Mouse (Mus musculus) heart, embryonic 13.5 days (tissue): ENCODE results near the gene Nln. TPM values are rescaled to one million over a fixed set of nuclear protein-coding genes. Genes with fewer than 3 reads are reported as not detected.
A peak's percentile ranks its signal among the peaks of the same experiment; 100 is the strongest.

Source experiments
- ATAC-seq: fragments of 200-750 bp; cut with Nextera tagmentation; 2 replicates; pipeline ENCODE4 v1.8.0; 2017; ENCODE audit warnings: moderate TSS enrichment; ENCODE audit not compliant: insufficient number of reproducible peaks, low FRiP score, low TSS enrichment; ENCODE audit errors: extremely low read depth
- H3K27ac ChIP-seq: fragments of 300-500 bp; sonication (generic); replicated peaks from 2 replicates; pipeline ENCODE4 v1.5.1; 2015; ENCODE audit warnings: moderate library complexity, mild to moderate bottlenecking, inconsistent platforms
- H3K27me3 ChIP-seq: fragments of 300-500 bp; sonication (generic); replicated peaks from 2 replicates; pipeline ENCODE4 v1.6.1; 2015; ENCODE audit warnings: mild to moderate bottlenecking, inconsistent platforms
- H3K36me3 ChIP-seq: fragments of 300-500 bp; sonication (generic); 2 replicates; pipeline ENCODE4 v1.6.1; 2015; ENCODE audit warnings: mild to moderate bottlenecking, inconsistent platforms
- H3K4me1 ChIP-seq: fragments of 300-500 bp; sonication (generic); 2 replicates; pipeline ENCODE4 v1.6.1; 2015; ENCODE audit warnings: inconsistent platforms
- H3K4me2 ChIP-seq: fragments of 300-500 bp; sonication (generic); 2 replicates; pipeline ENCODE4 v1.6.1; 2015; ENCODE audit warnings: inconsistent platforms, mild to moderate bottlenecking, moderate library complexity
- H3K4me3 ChIP-seq: fragments of 300-500 bp; sonication (generic); 2 replicates; pipeline ENCODE4 v1.5.1; 2015; ENCODE audit warnings: moderate library complexity, mild to moderate bottlenecking, inconsistent platforms
- H3K9ac ChIP-seq: fragments of 300-500 bp; sonication (generic); 2 replicates; pipeline ENCODE4 v1.6.1; 2015; ENCODE audit warnings: inconsistent platforms, mild to moderate bottlenecking, moderate library complexity
- H3K9me3 ChIP-seq: fragments of 300-500 bp; sonication (generic); 2 replicates; pipeline ENCODE4 v1.6.1; 2016; ENCODE audit warnings: inconsistent platforms
- WGBS: fragments of 180-500 bp; shearing (Covaris S2); methylation state at CpG from one replicate; pipeline ENCODE4 v1.1.7; 2015; ENCODE audit warnings: mixed read lengths; 5-methylcytosine and 5-hydroxymethylcytosine counted together
- polyA plus RNA-seq: library from polyadenylated mRNA; unstranded; fragments of >200 nt; fragmentation: Nextera tagmentation; extraction: Ambion mirVana; gene quantifications from 2 replicates; pipeline ENCODE4 v1.2.1, GENCODE M21; 2015

The Nln gene
- polyA plus RNA-seq, 1 experiment from 2014 or later: 19.5 TPM

DNA sequence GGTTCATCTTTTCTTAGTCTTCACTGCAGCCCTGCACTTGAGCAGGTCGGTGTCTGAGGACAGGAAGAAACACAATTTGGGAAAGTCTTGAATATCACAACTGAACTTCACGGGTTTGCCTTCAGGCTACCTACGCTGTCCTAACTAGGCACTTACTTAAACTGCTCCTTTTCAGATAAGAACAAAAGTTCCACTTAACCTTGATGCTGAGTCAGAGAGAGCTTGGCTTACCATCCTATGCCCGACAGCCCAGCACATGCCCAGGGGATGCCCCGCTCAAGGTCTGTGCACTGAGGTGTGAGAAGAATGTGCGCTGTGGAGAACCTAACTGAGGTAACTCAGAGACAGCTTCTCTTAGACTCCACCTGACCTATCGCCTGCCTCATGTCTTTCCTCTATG, 67.9 kb downstream of the Nln start:
- H3K27me3 ChIP-seq: no peaks in the 10 kb centered on the region

DNA sequence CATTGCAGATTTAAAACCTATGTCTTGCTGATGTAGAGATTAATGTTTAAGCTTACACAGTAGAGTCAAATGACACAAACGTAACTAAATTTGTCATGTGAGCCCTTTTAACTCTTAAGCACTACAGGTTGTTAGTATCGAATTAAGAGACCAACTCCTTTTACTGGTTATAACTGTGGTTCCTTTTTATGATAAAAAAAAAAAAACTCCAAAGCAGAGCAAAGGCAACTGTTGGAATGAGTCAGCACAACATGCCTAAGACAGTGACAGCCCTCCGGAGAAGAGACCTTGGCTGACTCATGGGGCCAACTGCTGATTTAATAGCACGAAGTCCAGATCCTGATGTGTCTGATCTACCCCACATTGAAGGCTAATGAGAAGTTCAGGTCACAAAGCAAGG, 68.5 kb downstream of the Nln start:
- ATAC-seq: no peak

More for the DNA sequence above, 67.9 kb downstream of the Nln start:
- peaks cover 18% of the 10 kb centered on the region for H3K36me3 ChIP-seq
- no peak overlapping the region for H3K9ac ChIP-seq
- H3K27ac ChIP-seq: no peak overlapping the region
- no peak for ATAC-seq
- no peak overlapping the region for H3K4me2 ChIP-seq
- H3K9me3 ChIP-seq: no peaks in the 10 kb centered on the region
- WGBS: 86% methylated on average over 7 of the region's 7 CpGs
- H3K4me3 ChIP-seq: no peak overlapping the region
- peaks cover 36% of the 10 kb centered on the region for H3K4me1 ChIP-seq

DNA sequence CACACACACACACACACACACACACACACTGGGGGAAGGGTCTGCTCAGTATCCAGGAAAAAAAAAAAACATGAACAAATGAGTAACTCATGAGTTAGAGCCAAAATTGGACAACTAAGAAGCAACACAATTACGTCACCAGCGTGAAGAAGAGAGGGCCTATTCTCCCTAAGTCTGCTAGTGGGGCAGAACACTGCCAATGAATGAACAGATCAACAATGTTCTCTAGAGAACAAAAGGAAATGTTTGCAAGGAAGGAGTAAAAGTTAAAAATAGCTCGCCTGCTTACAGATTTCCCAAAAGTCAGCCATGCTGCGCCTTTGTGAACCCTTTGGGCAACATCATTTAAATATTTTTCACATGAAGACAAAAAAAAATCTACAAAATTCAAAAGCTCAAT, 69.6 kb downstream of the Nln start:
- H3K27me3 ChIP-seq: no peaks in the 10 kb centered on the region
- no peak overlapping the region for H3K27ac ChIP-seq
- H3K4me2 ChIP-seq: no peak overlapping the region
- H3K9ac ChIP-seq: no peak overlapping the region
- H3K36me3 ChIP-seq: peaks cover 12% of the 10 kb centered on the region; the same call in 1 of the 2 replicates
- ATAC-seq: no peak
- H3K9me3 ChIP-seq: no peaks in the 10 kb centered on the region
- peaks cover 51% of the 10 kb centered on the region for H3K4me1 ChIP-seq
- 72% methylated on average over 4 of the region's 4 CpGs for WGBS
- H3K4me3 ChIP-seq: no peak overlapping the region

More for the DNA sequence above, 68.5 kb downstream of the Nln start:
- H3K9ac ChIP-seq: no peak overlapping the region
- WGBS: 64% methylated on average over 4 of the region's 4 CpGs
- H3K27ac ChIP-seq: no peak overlapping the region
- H3K4me3 ChIP-seq: no peak overlapping the region
- peaks cover 42% of the 10 kb centered on the region for H3K4me1 ChIP-seq
- no peaks in the 10 kb centered on the region for H3K9me3 ChIP-seq
- no peak overlapping the region for H3K4me2 ChIP-seq
- H3K27me3 ChIP-seq: no peaks in the 10 kb centered on the region
- peaks cover 16% of the 10 kb centered on the region for H3K36me3 ChIP-seq

DNA sequence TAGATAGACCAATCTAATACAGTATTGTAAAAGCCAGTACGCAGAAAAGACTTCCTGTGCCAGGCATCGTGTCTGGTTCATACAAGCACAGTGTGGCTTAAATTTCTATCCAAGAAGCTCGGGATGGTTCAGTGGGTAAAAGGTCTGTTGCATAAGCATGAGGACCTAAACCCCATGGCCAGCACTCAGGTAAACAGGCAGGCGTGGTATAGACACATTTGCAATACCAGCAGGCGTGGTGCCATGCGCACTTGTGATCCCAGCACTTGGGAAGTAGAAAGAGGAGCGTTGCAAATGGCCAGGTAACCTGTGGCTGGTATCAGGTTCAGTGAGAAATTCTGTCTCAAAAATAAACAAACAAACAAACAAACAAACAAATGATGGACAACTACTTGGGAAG, 70.5 kb downstream of the Nln start:
- H3K4me1 ChIP-seq: peaks cover 61% of the 10 kb centered on the region

DNA sequence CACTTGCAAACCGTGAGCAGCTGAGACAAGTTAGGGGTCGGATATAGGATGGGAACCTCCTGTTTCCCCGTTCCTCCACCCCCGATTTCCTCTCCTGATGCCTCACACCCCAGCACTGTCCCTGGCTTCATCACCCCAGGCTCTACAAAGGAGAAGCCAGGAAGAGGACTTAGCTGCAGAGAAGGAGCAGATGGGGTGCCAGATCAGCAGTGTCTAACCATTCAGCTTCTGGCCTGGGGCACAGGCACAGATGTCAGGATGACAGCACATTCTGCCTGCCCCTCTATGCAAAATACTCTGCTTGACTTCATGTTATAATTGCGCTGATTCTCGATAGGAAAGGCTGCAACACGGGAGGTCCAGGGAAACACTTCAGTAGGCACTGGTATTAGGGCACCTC, 71.1 kb downstream of the Nln start:
- H3K4me1 ChIP-seq: peaks cover 65% of the 10 kb centered on the region
- H3K4me2 ChIP-seq: no peak overlapping the region
- H3K36me3 ChIP-seq: peaks cover 8% of the 10 kb centered on the region; the same call in 1 of the 2 replicates
- WGBS: 64% methylated on average over 7 of the region's 7 CpGs
- H3K9me3 ChIP-seq: no peaks in the 10 kb centered on the region
- no peaks in the 10 kb centered on the region for H3K27me3 ChIP-seq
- ATAC-seq: no peak
- H3K27ac ChIP-seq: no peak overlapping the region
- no peak overlapping the region for H3K4me3 ChIP-seq
- no peak overlapping the region for H3K9ac ChIP-seq

More for the DNA sequence above, 70.5 kb downstream of the Nln start:
- WGBS: 87% methylated on average over 7 of the region's 7 CpGs
- Histone ChIP-seq H3K27me3 (no peaks in the 10 kb centered on the region), H3K4me3 (no peak overlapping the region), H3K27ac (no peak overlapping the region), H3K4me2 (no peak overlapping the region), H3K9ac (no peak overlapping the region), H3K9me3 (no peaks in the 10 kb centered on the region), H3K36me3 (peaks cover 9% of the 10 kb centered on the region; the same call in 1 of the 2 replicates)
- ATAC-seq: no peak

DNA sequence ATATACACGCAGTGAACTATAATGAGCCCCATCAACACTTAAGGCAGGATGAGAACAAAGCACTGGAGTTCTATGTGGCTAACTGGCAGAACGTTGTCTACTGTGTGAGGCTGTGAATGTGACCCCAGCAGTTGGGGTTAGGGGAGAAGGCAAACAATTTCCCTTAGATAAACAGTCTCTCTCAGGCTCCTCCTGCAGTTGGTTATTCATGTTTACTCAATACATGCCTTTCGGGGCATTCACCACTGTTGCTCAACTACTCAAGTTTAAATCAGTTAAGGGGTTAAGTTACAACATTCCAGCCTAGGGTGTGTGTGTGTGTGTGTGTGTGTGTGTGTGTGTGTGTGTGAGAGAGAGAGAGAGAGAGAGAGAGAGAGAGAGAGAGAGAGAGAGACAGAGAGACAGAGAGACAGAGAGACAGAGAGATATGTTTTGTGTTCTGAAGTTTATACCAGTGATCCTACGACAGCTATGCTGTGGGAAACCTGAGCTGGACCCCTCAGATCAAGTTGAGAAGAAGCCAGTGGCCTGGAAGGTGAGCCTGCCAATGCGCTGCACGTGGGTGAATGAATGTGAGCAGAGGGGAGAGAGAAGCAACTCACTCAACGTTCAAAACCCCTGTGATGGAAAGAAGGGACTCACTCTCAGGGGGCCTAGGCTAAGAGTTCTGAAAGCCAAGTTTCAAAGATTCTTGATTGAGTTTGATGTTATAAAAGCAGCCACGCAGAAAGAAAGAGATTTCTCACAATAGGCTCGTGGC, 71.7 kb downstream of the Nln start:
- 61% methylated on average over 9 of the region's 9 CpGs for WGBS
- H3K27me3 ChIP-seq: no peaks in the 10 kb centered on the region
- ATAC-seq: no peak
- peaks cover 71% of the 10 kb centered on the region for H3K4me1 ChIP-seq
- no peak overlapping the region for H3K4me2 ChIP-seq
- peaks cover 7% of the 10 kb centered on the region; the same call in 1 of the 2 replicates for H3K36me3 ChIP-seq
- no peak overlapping the region for H3K27ac ChIP-seq
- no peaks in the 10 kb centered on the region for H3K9me3 ChIP-seq
- no peak overlapping the region for H3K9ac ChIP-seq
- no peak overlapping the region for H3K4me3 ChIP-seq

DNA sequence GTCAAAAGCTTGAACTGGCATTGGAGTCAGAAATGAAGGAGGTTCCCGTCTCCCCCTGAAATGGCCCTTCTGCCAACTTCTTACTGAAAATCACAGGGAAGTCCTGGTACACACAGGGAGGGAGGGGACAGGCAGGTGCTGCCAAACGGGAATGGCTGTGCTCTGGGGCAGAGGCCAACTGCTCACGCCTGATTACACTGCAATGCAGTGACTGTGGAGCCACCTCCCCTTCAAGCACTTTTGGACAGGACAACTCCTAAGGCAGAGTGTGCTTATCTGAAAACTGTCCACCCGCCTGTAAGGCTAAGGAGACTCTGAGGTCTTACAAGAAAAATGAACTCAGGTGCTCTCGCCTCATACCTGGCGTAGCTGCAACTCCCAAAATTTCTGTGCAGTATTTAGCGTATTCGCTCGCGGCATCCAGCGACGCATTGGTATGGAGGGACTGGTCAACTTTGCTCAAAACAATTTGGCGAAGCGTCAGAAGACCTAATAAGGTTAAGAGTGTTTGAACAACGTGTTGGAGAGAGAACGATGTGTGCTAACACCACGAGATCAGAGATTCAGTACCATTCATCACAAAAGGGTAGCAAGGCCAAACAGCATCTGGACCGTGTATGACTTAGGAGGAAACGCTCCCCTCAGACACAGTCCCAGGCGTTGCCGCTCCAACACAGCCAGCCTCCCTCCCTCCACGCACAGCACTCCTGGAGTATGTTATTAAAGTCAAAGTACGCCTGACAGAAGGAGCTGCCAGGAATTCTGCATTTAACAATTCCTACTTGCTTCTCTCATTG, 72.7 kb downstream of the Nln start:
- 64% methylated on average over 23 of the region's 23 CpGs for WGBS
- H3K4me2 ChIP-seq: no peak overlapping the region
- no peak overlapping the region for H3K4me3 ChIP-seq
- H3K9ac ChIP-seq: no peak overlapping the region
- H3K4me1 ChIP-seq: peaks cover 81% of the 10 kb centered on the region
- H3K27ac ChIP-seq: peak overlapping the region; percentile 36; the same call in 1 of the 2 replicates
- H3K9me3 ChIP-seq: no peaks in the 10 kb centered on the region
- H3K36me3 ChIP-seq: 0 out of 2 replicates have a peak, but pooled peaks cover 5% of the 10 kb centered on the region
- no peaks in the 10 kb centered on the region for H3K27me3 ChIP-seq
- ATAC-seq: no peak

DNA sequence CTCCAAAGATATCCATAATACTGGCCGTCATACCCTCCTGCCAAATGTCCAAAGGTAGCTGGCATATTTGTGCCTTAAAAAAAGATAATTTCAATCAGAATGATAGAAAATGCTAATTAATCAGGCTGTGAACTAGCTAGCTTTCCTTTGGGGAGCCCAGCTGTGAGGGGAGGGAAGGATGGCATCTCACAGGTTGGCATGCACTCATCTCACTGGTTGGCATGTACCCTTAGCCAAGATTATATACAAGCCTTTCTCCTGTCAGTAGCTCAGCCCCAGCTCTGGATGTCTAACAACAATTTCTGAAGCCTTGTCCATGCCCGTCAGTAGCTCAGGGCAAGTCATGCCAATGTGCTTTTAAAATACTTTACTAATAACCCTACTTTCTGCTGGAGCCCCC, 73.8 kb downstream of the Nln start:
- no peak overlapping the region for H3K27ac ChIP-seq
- no peak overlapping the region for H3K9ac ChIP-seq
- ATAC-seq: no peak
- H3K9me3 ChIP-seq: no peaks in the 10 kb centered on the region
- H3K4me1 ChIP-seq: peaks cover 86% of the 10 kb centered on the region
- H3K4me3 ChIP-seq: no peak overlapping the region
- WGBS: 91% methylated on average over 2 of the region's 2 CpGs
- H3K36me3 ChIP-seq: 0 out of 2 replicates have a peak, but pooled peaks cover 5% of the 10 kb centered on the region
- no peak overlapping the region for H3K4me2 ChIP-seq
- H3K27me3 ChIP-seq: no peaks in the 10 kb centered on the region

DNA sequence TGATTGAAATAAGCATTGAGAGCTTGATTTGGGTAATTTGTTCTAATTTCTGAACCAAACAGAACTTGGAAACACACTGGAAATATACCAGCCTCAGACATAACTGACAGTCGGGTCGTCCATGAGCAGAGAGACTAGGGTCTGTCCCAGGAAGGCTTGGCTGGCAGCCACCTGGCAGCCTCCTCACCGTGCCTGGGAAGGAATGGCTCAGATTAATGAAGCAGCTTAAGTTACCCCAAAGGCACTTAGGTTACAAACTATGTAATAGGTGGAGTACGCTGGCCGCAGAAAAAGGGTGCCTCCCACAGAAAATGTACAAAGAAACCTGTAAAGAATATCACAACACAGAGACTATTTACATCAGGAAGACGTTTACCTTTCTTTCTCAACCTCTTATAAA, 74.6 kb downstream of the Nln start:
- Histone ChIP-seq H3K9ac (no peak overlapping the region), H3K27me3 (no peaks in the 10 kb centered on the region), H3K36me3 (0 out of 2 replicates have a peak, but pooled peaks cover 5% of the 10 kb centered on the region), H3K9me3 (no peaks in the 10 kb centered on the region), H3K4me1 (peaks cover 82% of the 10 kb centered on the region), H3K27ac (peak overlapping the region; percentile 90; the same call in 1 of the 2 replicates), H3K4me3 (no peak overlapping the region), H3K4me2 (no peak overlapping the region)
- 38% methylated on average over 6 of the region's 6 CpGs for WGBS
- ATAC-seq: no peak

DNA sequence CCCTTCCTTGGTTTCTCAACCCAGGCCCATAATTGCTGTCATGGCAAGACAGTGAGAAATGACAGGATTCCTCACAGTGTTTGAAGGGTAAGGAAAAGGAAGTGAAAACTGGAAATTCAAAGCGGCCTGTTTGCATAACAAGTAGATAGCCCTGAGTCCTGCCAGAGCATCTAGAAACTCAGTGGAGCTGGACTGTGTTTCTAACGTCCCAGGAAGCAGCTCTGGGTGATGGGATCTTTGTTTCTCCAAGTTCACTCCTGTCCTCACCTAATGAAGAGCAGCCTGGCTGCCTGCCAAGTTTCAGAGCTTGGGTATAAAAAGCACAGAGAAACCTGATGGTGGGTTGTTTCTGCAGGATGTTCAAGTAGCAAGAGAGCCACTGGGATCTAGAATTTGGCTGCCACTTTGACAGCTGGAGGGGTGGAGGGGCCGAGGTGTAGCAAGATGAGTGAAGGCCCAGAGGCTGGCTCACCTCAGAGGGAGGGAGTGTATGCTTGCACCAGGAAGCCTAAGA, 76.7 kb downstream of the Nln start:
- no peaks in the 10 kb centered on the region for H3K9me3 ChIP-seq
- no peak overlapping the region for H3K4me3 ChIP-seq
- no peaks in the 10 kb centered on the region for H3K27me3 ChIP-seq
- peak overlapping the region; percentile 18; the same call in 1 of the 2 replicates for H3K4me2 ChIP-seq
- 10% methylated on average over 3 of the region's 3 CpGs for WGBS
- H3K36me3 ChIP-seq: 0 out of 2 replicates have a peak, but pooled peaks cover 5% of the 10 kb centered on the region
- peak overlapping the region; percentile 90 for H3K27ac ChIP-seq
- no peak overlapping the region for H3K9ac ChIP-seq
- peak; percentile 47; the same call in 1 of the 2 replicates for ATAC-seq
- peaks cover 65% of the 10 kb centered on the region for H3K4me1 ChIP-seq

DNA sequence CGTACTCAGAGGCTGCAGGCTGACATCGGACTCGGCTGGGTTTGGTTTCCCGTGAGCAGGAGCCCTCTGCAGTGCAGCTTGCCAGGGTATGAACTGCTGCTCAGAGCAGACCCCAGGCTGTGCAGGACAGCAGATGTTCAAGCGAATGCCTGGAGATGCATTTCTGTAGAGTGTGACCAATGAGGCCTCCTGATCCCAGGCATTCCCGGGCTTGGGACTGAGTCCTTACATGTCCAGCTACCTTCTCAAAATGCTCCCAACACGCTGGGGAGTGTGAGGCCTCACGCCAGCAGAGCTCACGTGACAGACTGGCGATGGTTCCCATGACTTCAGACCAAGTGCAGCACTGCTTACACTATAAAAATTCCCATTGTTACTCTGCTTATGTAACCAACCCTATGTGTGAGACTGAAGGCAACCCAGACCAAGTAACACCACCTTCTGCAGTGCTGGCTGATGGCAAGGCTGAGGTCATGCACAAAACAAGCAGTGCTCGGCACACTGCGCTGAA, 77.5 kb downstream of the Nln start:
- Histone ChIP-seq H3K27me3 (no peaks in the 10 kb centered on the region), H3K9me3 (no peaks in the 10 kb centered on the region), H3K27ac (peak overlapping the region; percentile 90), H3K4me3 (no peak overlapping the region), H3K9ac (0 out of 2 replicates have a peak overlapping the region, but pooled peaks have one; percentile 41), H3K36me3 (0 out of 2 replicates have a peak, but pooled peaks cover 5% of the 10 kb centered on the region), H3K4me2 (no peak overlapping the region), H3K4me1 (peaks cover 57% of the 10 kb centered on the region)
- peak; percentile 41; the same call in 1 of the 2 replicates for ATAC-seq
- 50% methylated on average over 12 of the region's 12 CpGs for WGBS
